Mouse (Mus musculus) heart, postnatal 0 days (tissue): ENCODE data around the gene Fgd4. TPM values are rescaled to one million over a fixed set of nuclear protein-coding genes. Genes with fewer than 3 reads are reported as not detected.
A peak's percentile ranks its signal among the peaks of the same experiment; 100 is the strongest.
"Not testable (repeated sequence)": the region's sequence is repeated elsewhere in the genome, so short reads cannot be mapped to it uniquely, and the experiment has no call there.

ENCODE experiments used
- ATAC-seq: fragments of 200-750 bp; cut with Nextera tagmentation; 2 replicates; pipeline ENCODE4 v1.8.0; 2017; ENCODE audit warnings: low read depth, moderate number of reproducible peaks, moderate library complexity; ENCODE audit not compliant: insufficient read depth
- DNase-seq: peaks from one replicate; pipeline ENCODE4 v3.0.0-alpha.2; 2016; ENCODE audit warnings: low spot score
- H3K27ac ChIP-seq: fragments of 300-500 bp; sonication (generic); 2 replicates; pipeline ENCODE4 v1.5.1; 2014; ENCODE audit warnings: low read depth, mild to moderate bottlenecking
- H3K27me3 ChIP-seq: fragments of 300-500 bp; sonication (generic); 2 replicates; pipeline ENCODE4 v1.6.1; 2014; ENCODE audit warnings: low read length, mixed read lengths; ENCODE audit not compliant: control insufficient read depth, insufficient read depth
- H3K36me3 ChIP-seq: fragments of 300-500 bp; sonication (generic); replicated peaks from 2 replicates; pipeline ENCODE4 v1.6.1; 2014; ENCODE audit warnings: low read length, mixed read lengths; ENCODE audit not compliant: control insufficient read depth, insufficient read depth
- H3K4me1 ChIP-seq: fragments of 300-500 bp; sonication (generic); 2 replicates; pipeline ENCODE4 v1.6.1; 2014; ENCODE audit warnings: antibody characterized with exemption; ENCODE audit not compliant: control insufficient read depth, insufficient read depth
- H3K4me2 ChIP-seq: fragments of 300-500 bp; sonication (generic); 2 replicates; pipeline ENCODE4 v1.6.1; 2014; ENCODE audit warnings: low read depth, mild to moderate bottlenecking, low read length, moderate library complexity
- H3K4me3 ChIP-seq: fragments of 300-500 bp; sonication (generic); 2 replicates; pipeline ENCODE4 v1.5.1; 2014; ENCODE audit warnings: low read depth, low read length
- H3K9ac ChIP-seq: fragments of 300-500 bp; sonication (generic); replicated peaks from 2 replicates; pipeline ENCODE4 v1.6.1; 2014; ENCODE audit warnings: low read depth, low read length, mixed read lengths
- H3K9me3 ChIP-seq: fragments of 300-500 bp; sonication (generic); replicated peaks from 2 replicates; pipeline ENCODE4 v1.6.1; 2016; ENCODE audit warnings: low read length; ENCODE audit not compliant: control insufficient read depth
- CTCF ChIP-seq: IDR thresholded peaks from 2 replicates; pipeline ENCODE4 v1.5.1; 2016; ENCODE audit warnings: antibody characterized with exemption, control low read depth, low read depth
- EP300 ChIP-seq: IDR thresholded peaks from 2 replicates; pipeline ENCODE4 v1.6.1; 2016; ENCODE audit warnings: antibody characterized with exemption, low read depth
- WGBS: fragments of 180-500 bp; shearing (Covaris S2); extraction: QIAGEN DNeasy Blood & Tissue Kit; methylation state at CpG from one replicate; pipeline ENCODE4 v1.1.7; 2014; 5-methylcytosine and 5-hydroxymethylcytosine counted together
- polyA plus RNA-seq: library from polyadenylated mRNA; unstranded; fragments of >200 nt; fragmentation: Nextera tagmentation; extraction: Ambion mirVana; gene quantifications from 2 replicates; pipeline ENCODE4 v1.2.1, GENCODE M21; 2015
- total RNA-seq: library from RNA; depleted of rRNA; stranded (reverse); fragments of >200 nt; gene quantifications from 2 replicates; pipeline ENCODE4 v1.2.3, GENCODE M21; 2014; ENCODE audit warnings: low replicate concordance

Fgd4 gene
- total and polyA plus RNA-seq, 2 experiments from 2014 or later = 8.8 to 13.7 TPM

DNA sequence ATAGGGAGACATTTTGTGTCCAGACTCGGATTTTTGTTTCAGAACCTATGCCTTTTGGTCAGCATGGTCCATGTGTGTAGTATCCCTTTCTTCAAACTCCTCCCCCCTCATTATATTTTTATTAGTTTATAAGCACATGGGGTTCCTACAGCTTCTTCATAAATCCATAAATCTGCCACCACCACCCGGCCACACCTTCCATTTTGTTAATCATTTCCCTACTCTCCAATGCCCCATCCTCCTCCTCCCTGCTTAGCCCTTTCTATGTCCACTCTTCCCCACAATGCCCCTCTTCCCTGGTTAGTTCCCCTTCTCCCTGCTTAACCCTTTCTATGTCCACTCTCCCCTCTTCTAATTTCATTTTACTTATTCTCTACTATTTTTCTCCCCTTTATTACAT is 99.4 kb downstream of the Fgd4 start:
- Histone ChIP-seq H3K36me3 (no peaks in the 10 kb centered on the region; the same call in 1 of the 2 replicates), H3K27me3 (no peaks in the 10 kb centered on the region), H3K9ac (no peak overlapping the region), H3K27ac (no peak overlapping the region), H3K4me2 (no peak overlapping the region), H3K9me3 (no peaks in the 10 kb centered on the region), H3K4me3 (no peak overlapping the region), H3K4me1 (no peaks in the 10 kb centered on the region)
- TF ChIP-seq CTCF = no peak
- TF ChIP-seq EP300 = no peak
- DNase-seq (no peak), ATAC-seq (no peak)
- WGBS = 95% methylated on average over 2 of the region's 2 CpGs

DNA sequence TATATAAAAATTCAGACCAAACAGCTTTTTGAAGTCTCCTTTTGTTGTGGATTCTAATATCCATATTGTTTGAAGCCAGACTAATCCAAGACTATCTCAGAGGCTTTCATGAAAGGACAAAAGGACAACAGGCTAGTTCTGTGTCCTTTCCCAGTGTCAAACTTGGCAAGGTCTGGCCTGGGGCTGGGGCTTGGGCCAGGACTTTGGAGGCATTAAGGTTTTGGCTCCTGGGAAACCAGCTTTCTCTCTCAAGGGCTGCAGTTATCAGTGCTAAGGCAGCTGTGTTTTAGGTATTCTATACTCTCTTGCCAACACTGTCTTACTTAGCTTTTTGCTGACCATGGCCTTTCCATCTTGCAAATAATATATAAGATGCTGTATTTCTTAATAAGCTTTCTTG is 101.6 kb downstream of the Fgd4 start:
- H3K9me3 ChIP-seq = no peaks in the 10 kb centered on the region
- H3K27me3 ChIP-seq = no peaks in the 10 kb centered on the region
- peak; percentile 79 for ATAC-seq
- no peaks in the 10 kb centered on the region; the same call in 1 of the 2 replicates for H3K36me3 ChIP-seq
- no peak overlapping the region for H3K4me2 ChIP-seq
- DNase-seq = peak; percentile 60
- H3K4me3 ChIP-seq = no peak overlapping the region
- TF ChIP-seq CTCF (no peak), EP300 (no peak)
- no peak overlapping the region for H3K9ac ChIP-seq
- peak overlapping the region; percentile 65 for H3K27ac ChIP-seq
- H3K4me1 ChIP-seq = no peaks in the 10 kb centered on the region

DNA sequence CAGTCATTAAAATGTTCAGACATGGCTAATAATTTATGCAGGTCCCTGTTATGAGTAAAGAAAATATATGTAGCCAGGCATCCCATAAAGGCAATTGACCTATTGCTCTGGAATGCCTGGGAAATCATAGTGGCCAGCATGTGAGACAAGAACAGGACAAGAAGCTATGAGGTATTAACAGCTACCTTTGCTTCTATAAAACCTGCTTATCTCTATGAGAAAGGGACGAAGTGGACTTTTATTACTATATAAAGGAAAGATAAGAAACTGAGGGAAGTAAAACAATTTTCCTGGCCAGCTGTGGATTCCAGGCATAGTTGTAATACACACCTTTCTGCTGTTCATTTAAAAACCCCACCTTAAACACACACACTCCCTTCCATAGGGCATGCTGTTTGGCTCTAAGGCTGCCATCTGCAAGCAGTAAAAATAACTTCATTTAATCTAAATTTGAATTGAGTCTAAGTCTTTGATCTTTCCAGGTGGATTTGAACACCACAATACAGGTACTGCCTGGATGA is 114.8 kb downstream of the Fgd4 start:
- peaks cover 10% of the 10 kb centered on the region for H3K36me3 ChIP-seq
- no peak for TF ChIP-seq CTCF
- TF ChIP-seq EP300 = no peak
- H3K4me2 ChIP-seq = no peak overlapping the region
- no peak overlapping the region for H3K9ac ChIP-seq
- H3K9me3 ChIP-seq = no peaks in the 10 kb centered on the region
- 55% methylated on average over 1 of the region's 1 CpGs for WGBS
- no peak for DNase-seq
- ATAC-seq = no peak
- H3K27me3 ChIP-seq = no peaks in the 10 kb centered on the region
- H3K27ac ChIP-seq = no peak overlapping the region
- H3K4me1 ChIP-seq = no peaks in the 10 kb centered on the region
- no peak overlapping the region for H3K4me3 ChIP-seq

DNA sequence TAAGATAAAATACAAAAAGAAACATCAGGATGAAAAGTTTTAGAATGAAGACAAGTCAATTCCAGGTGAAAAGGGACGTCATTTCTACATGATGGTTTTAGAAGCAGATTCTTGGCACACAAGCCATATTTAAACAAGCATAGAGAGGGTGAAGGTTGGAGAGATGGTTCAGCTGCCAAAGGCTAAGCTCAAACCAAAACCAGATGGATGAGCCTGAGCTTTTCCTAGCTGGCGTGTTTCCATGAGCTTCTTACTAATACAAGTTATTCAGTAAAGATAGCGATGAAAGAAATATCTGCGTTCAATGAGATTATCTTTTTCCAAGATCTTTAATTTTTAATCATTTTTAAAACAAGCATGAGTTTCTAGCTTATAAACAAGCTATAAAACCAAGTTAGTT is 115.7 kb downstream of the Fgd4 start:
- DNase-seq = no peak
- no peaks in the 10 kb centered on the region for H3K9me3 ChIP-seq
- TF ChIP-seq CTCF (no peak), EP300 (no peak)
- H3K27ac ChIP-seq = no peak overlapping the region
- 83% methylated on average over 4 of the region's 4 CpGs for WGBS
- H3K27me3 ChIP-seq = no peaks in the 10 kb centered on the region
- no peak overlapping the region for H3K4me3 ChIP-seq
- H3K4me2 ChIP-seq = no peak overlapping the region
- peaks cover 10% of the 10 kb centered on the region for H3K36me3 ChIP-seq
- ATAC-seq = no peak
- H3K9ac ChIP-seq = no peak overlapping the region
- no peaks in the 10 kb centered on the region for H3K4me1 ChIP-seq

DNA sequence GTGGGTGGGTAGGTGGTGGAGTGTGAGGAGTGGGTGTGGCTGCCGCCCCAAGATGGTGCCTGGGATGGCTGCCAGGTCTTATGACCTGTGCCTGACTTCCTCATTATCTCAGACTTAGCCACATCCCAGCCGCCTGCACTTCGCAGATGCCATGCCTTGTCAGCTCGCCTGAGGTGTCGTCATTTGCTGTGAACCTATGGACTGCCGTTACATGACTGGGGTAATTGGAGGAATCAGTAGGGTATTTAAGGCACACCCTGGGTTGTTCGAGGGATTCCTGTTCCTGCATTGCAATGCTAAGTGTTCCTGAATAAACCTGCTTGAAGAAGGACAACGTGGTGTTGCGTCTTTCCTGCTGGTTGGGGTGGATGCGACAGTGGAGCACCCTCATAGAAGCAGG is 126.9 kb downstream of the Fgd4 start:
- H3K27me3 ChIP-seq, H3K4me1 ChIP-seq, H3K27ac ChIP-seq, ATAC-seq, DNase-seq, H3K9me3 ChIP-seq, H3K9ac ChIP-seq, H3K4me2 ChIP-seq, H3K4me3 ChIP-seq: not testable (repeated sequence)
- H3K36me3 ChIP-seq = peaks cover 15% of the 10 kb centered on the region; the same call in 1 of the 2 replicates
- 67% methylated on average over 10 of the region's 10 CpGs for WGBS

GRCm38 (mm10) chr16:16450021-16450420 is 150.3 kb downstream of the Fgd4 start:
- H3K4me1 ChIP-seq = no peaks in the 10 kb centered on the region
- ATAC-seq = no peak

More at GRCm38 (mm10) chr16:16450021-16450420, 150.3 kb downstream of the Fgd4 start:
- Histone ChIP-seq H3K27me3 (no peaks in the 10 kb centered on the region), H3K36me3 (peaks cover 9% of the 10 kb centered on the region), H3K9ac (no peak overlapping the region), H3K4me2 (no peak overlapping the region), H3K9me3 (no peaks in the 10 kb centered on the region), H3K4me3 (no peak overlapping the region), H3K27ac (no peak overlapping the region)
- TF ChIP-seq CTCF = no peak
- TF ChIP-seq EP300 = no peak
- no peak for DNase-seq
- 71% methylated on average over 1 of the region's 1 CpGs for WGBS
